Mouse (Mus musculus): ENCODE data around the gene Nfia.

DNA sequence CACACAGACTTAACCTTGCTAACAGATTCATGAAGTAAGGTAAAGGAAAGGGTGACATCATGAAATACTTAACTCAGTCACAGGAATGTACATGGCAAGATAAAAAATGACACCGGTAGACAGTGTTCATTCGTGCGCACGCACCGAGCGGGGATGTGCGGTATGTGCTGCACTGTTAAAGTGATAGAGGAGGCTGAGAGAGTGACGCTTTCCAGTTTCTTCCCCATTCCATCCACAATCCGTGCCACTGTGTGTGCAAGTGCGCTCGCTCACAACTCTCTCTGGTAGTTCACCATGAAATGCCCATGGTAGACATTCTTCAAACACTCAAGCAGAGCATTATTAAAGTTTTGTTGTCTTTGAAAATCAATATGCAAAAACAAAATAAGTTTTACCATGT lies 218.9 kb downstream of the Nfia start:
- TF ChIP-seq EP300 (IDR thresholded peaks at IDR 0.05; ENCODE audit: insufficient read depth, low read depth, low read length) (no peak), CTCF (IDR thresholded peaks at IDR 0.05; ENCODE audit: low read depth, low read length) (no peak)
